Mouse (Mus musculus) spleen, postnatal 36 days (tissue): ENCODE measurements around the gene Neurod2.

Source experiments
- DNase-seq, 2 experiments: peaks; one replicate each; pipeline ENCODE4 v3.0.0; 2022; ENCODE audit warnings: low spot score in 2 of 2, mixed read lengths in 1 of 2

Gene Neurod2

DNA sequence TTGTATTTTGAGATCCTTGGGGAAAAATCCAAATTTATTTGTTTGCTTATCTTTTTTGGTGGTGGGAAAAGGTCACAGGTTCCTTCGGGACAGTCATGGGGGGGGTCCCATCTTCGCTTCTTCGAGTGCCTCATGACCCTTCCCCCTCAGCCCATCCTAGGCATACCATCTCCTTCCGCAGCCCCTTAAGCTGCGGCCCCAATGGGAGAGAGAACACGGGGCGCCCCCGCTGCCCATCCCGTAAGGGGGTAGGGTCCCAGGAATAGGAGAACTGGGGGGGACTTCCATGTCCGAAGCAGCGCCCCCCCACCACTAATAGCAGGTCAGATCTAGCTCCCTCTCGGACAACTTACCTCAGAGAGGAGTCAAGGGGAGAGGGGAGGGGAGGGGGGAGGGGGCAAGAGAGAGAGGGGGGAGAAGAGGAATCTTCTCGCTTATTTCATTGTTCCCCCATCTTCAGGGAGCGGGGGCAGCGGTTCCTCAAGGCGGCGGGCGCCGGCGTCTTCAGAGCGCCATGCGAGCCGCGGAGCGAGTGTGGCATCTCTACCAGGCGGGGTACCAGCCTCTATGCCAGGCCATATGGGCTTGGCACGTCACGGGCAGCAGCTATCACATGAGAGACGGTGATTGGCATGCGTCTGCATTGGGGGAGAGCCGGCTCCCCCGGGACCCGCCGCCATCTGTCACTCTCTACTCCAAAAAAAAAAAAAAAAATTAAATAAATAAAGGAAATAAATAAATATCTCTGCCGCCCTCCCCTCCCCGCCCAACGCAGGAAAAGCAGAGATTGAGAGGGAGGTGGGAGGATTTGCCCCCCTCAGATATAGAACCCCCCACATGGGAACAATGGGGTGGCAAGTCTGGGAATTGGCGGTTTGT, at the start of gene Neurod2:
TSS of gene Neurod2 (minus strand) at position 568 of the 879 bp plus-strand sequence.
- no peak for DNase-seq

DNA sequence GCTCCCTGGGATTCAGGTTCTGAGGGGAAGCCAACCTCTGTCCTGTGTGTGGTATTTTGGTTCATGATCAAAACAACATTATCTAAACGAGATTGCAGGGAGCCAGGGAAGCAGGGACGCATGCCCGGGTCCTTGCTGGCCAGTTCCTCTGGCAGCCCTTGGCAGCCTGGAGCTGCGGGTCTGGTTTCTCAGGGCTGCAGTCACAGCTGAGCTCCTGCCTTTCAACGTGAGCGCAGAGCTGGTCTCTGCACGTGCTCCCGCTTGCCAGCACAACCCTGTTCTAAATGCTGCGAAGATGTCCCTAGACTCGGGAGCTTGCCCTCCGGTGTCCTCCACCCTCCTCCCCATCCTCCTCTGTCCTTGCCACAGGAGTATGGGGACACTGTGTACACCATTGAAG, 48.3 kb upstream of the Neurod2 start:
- no peak for DNase-seq

DNA sequence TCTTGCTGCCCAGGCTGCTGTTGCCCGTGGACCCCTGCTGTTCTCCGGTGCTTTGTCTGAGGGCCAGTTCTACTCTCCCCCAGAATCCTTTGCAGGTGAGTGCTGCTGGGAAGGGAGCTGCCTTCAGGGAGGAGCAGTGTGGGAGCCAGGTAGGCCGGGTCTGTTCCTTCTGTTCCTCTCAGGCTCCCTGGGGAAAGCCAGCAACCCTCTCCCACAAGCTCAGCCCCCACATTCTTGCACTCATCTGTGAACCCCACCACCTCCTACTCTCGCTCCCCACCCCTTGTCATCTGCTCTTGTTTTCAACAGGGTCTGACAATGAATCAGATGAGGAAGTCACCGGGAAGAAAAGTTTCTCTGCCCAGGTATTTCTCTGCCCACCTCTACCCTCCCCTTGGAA, 47.3 kb upstream of the Neurod2 start:
- no peak for DNase-seq

DNA sequence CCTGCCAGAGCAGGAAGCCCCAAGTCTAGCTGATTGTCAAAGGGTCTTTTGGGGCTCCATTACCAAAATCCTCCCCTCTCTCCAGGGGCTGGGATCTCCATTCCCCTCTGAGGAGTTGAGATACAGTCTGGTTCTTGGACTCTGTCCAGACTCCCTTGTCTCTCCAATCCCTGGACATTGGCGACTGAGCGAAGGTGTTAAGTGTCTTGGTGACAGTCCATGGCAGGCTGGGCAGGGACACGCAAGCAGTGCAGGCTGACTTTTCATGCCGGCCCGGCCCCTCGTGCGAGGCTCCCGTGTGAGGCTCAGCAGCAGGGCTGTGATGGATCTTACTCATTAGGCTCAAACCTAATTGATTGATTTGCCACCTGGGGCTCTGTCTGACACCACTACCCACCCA, 44.8 kb upstream of the Neurod2 start:
- no peak for DNase-seq

DNA sequence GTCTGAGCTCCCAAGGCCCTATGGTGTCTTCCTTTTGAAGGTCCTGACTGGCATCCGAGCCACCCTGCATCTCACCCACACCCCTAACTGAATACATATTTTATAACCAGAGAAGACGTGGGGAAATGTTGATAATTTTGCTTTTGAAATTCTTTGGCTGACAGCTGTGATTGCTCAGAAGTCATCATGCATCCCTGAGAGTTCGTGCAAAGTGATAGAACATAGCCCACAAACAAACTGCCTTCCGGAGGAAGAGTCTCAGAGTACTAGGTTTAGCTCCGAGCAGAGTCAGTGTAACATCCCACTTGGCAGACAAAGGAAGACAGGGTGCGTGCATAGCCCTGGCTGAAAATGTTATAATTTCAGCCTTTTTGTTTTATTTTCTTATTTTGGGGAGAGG, 43.8 kb upstream of the Neurod2 start:
- DNase-seq, result no peak

DNA sequence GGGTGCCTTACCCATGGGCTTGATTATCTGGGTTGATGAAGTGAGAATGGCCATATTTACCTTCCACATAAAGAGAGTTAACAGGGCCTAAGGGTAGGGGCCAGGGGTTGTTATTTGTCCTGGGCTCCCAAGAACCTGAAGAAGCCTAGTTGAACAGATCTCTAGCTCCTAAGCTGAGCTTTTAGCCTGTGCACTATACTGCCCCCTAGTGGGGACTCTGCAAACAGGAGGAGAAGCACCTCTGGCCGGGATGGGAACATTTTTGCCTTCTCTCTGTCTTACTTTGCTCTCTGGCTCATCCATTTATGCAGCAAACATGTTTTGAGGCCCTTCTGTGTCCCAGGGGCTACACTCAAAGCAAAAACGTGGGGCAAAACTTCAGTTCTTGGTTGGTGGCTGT, 43.0 kb upstream of the Neurod2 start:
- DNase-seq, result peak in 1 of 2 experiments; percentile 56

DNA sequence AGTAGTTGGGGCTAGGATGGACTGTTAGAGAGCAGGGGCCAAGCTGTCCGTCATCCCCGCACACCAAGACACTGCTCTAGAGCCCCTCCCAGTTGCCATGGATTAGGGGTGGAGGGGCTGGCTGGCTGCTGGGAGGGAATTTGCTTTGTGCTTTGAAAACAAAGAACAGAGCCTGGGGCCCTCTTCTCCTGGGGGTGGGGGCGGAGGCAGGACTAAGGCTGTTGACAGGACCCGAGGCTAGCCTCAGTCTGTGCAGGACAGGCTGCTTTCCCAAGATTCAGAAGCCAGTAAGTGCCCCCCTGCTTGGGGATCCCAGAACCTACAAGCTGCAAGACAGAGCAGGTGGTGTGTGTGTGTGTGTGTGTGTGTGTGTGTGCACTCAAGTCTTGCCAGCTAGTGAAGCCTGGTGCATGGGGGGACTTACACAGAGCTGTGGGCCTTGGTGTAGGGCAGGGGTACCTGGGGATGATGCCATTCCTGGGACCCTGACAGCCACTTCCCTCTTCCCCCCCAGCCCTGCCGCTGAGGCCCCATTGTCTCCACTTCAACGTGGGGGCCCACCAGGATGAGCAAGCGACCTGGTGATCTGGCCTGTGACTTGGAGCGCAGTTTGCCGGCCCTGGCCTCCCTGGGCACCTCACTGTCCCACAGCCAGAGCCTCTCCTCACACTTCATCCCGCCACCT, 42.2 kb upstream of the Neurod2 start:
- no peak for DNase-seq

DNA sequence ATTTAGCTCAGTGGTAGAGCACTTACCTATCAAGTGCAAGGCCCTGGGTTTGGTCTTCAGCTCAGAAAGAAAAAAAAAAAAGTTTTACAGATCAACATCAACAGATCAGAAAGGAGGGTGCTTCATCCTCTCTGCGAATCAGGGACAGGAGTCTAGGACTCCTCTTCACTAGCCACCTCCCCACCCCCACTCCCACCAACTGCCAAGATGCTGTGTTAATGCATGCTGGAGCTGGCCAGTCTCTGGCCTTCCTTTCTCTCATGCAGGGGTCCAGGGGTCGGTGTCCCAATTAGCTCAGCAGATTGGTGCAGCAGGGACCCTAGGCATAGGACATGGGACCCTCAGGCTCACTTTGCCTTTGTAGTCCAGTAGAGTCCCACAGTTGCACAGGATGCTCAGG, 41.1 kb upstream of the Neurod2 start:
- DNase-seq, result no peak

GRCm38 (mm10) chr11:98369337-98369736, 39.9 kb upstream of the Neurod2 start:
- DNase-seq, result no peak

- no peak for DNase-seq
Observed at GRCm38 (mm10) chr11:98367863-98368186, 38.4 kb upstream of the Neurod2 start.

- no peak for DNase-seq
Observed at GRCm38 (mm10) chr11:98367171-98367862, 37.9 kb upstream of the Neurod2 start.

GRCm38 (mm10) chr11:98366290-98366689, 36.8 kb upstream of the Neurod2 start:
- peak; percentile 25 to 30 for DNase-seq

DNA sequence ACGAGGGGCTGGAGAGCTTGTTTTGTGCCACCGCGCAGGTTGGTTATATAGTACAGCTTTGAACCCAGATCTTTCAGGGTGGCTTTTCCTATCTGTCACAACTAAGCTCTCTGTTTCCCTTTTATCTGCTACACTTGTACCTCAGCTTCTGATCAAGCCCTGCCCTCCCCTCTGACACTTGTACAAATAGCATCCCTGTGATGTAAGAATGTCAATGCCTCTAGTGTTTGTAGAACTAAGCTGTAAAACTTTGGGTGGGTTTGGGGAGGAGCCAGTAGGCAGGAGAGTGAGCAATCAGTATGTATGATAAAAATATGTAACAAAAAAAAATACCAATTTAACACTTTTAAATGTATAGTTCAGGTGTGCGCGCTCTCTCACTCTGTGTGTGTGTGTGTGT, 35.0 kb upstream of the Neurod2 start:
- no peak for DNase-seq

DNA sequence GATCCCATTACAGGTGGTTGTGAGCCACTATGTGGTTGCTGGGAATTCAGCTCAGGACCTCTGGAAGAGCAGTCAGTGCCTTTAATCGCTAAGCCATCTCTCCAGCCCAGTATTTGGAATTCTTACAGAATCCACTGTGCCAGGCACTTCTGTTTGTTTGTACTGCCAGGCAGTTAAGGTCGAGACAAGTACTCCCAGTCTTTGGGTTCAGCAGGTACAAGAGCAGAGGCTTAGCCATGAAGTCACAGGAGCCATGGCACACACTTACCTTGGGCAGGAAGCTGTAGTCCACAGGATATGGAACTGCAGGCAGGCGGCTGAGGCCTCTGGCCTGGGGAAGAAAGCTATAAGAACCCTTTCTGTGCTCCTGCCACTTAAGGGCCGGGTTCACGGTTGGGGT, 34.4 kb upstream of the Neurod2 start:
- no peak for DNase-seq

DNA sequence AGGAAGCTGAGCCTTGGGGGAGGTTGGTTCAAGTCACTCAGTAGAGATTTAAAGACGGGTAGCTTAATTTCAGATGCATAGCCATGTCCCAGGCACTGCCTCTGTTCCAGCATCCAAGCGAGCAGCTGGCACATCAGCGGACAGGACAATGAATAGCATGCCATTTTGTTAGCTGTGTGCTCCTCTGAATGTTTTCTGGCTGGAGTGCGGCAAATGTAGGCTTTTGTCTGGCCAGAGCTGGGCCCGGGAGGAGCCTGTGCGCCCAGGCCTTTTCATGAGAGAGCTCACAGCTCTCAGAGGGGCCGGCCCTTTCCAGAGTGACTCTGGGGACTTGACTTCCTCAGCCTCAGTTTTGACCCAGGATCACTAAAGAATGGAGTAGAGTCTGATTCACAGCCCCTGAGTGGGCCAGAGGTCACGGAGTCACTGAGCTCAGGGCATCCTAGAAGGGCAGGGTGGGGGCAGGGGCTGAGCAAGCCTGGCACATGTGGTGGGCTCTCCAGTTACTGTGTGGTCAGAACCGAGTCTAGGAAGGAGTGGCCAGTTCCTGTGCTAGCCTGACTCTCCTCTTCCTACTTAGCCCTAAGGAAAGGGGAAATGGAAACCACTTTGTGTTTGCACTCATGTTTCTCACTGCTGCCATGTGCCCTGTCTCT, 31.5 kb upstream of the Neurod2 start:
- DNase-seq, result no peak

DNA sequence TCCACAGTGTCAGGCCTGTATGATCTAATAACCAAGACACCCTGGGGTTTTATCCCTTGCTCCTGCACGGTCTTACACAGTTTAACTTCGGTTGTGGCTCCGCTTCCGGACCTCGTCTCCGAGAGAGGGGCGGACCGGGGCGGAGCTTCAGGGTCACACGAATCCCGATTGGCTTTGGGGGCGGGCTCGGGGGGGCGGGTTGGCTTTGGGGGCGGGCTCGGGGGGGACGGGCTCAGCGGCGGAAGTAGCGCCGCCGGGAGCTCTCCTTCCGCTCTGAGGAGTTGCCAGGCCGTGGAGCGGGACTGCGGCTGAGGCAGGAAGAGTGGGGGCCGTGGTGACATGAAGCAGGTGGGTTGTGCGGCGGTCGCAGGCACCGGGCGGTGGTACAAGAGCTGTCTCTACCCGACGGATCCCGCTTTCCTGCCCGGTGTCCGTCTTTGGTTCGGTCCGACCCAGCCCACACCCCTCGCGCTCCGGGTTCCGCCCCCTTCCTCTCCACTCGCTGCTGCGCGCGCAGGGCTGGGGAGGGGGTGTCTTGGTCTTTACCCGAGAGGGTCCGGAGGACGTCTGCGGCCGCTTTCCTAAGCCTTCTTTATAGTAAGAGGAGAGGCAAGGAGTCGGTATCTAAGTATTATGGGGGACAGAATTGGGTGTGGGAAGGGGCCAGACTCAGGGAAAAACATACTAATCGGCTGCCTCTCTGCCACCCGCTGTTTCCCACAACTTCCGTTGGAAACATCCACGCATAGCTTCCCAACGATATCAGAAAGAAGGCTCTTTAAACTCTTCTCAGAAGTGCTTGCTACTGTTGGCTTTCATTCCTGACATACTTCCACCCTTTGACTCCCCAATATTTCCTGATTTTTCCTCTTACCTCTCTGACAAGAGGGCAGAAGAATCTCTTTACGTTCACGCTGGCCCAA, 29.0 kb upstream of the Neurod2 start, which contains the start of gene Stard3:
TSS of gene Stard3 (plus strand) at position 208 of the 923 bp plus-strand sequence.
- peak; percentile 92 to 95 for DNase-seq

DNA sequence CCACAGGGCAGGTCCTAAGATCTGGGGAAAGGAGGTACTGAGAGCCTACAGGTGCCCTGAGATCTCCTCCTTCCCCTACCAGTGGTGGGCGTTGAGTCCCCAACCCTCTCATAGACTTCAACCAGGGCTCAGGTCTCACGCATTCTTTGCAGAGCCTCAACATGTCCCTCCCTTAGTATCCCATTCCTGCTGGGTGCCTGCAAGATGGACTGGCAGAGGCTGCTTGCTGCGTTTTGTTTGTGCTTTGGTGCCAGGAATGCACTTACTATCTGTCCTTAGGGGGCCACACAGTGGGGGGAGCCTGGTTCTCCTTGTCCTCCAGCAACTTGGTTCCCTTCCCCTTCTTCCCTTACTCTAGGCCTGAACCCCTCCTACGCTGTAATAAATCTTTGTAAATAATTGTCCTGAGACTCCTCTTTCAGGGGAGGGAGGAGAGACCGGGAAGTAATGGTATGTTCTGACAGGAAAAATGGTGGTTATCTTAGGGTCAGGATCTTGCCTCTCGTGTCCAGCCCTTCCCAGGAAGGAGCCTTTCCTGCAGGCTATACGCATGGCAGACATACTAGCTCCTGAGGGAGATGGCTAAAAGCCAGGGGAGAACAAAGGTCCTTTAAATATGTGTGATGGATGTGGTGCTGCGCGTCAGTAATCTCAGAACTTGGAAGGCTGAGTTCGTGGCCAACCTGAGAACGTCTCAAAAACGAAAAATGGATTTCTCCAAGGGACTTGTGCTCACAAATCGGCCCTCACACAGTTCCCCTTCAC, 28.1 kb upstream of the Neurod2 start:
- DNase-seq, result no peak

DNA sequence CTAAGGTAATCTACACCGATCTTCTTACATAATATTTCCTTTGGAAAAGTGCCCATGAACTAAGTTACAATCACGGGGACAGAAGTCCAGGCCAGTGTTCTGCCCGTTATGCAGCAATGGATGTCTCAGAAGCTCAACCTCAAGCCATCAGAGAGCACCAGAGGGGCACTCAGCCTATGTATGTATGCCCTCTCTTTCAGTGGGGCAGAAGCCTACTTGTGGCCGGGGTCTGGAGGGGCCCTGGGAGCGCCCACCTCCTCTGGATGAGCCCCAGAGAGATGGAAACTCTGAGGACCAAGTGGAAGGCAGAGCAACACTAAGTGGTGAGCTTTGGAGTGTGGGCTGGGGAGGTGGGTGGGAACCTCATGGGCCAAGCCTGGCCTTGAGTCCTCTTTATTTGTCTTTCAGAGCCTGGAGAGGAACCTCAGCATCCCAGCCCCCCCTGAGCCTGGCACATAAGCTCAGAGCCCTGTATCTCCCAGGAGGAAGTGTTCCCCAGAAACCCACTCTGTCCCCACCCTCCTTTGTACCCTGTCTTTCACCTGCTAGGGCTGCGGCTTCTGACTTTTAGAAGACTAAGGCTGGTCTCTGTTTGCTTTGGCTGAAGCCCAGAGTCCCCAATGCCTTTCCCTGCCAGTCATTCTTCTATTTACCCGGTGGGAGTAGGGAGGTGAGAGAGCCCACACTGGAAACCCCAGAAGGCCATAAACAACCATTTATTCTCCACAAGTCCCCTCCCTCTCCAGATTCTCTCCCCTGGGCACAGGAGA, 27.4 kb upstream of the Neurod2 start:
- DNase-seq, result no peak

DNA sequence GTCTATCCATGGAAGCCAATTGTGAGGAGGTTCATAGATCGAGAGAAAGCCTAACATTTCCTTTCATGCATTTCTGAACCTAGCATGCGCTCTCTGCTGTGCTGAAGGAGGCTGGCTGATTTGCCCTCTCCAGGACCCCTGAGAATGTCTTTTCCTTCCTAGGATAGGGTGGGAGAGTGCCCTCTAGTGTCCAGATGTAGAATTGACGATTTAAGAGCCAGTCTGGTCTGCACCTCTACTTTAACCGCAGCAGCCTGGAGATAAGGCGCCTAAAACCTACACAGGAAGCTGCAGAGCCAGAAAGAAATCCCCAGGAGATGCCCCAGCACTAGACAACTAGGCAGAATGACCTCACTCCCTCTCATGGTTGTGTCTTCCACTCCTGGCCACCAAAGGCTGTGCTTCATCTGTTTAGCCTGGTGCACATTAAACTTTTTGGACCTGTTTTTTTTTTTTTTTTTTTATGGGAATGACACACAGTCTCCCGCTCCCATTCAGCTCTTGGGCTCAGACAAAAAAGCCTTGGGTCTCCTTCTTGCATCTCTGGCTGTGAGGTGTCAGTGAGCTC, 26.4 kb upstream of the Neurod2 start:
- peak; percentile 35 to 46 for DNase-seq
